Mouse (Mus musculus): ENCODE data around the gene Gprin3. TPM values are rescaled to one million over a fixed set of nuclear protein-coding genes. Genes with fewer than 3 reads are reported as not detected.

Gene Gprin3
- polyA plus RNA-seq, 1 experiment from 2014 or later, result 1.4 TPM

- no peak for ATAC-seq (ENCODE audit: low FRiP score, low TSS enrichment)
- Histone ChIP-seq H3K9me3 (ENCODE audit: control insufficient read depth, low read length) (no peaks in the 10 kb centered on the region), H3K27me3 (ENCODE audit: control insufficient read depth, insufficient read depth, low read length) (no peaks in the 10 kb centered on the region), H3K9ac (ENCODE audit: low read depth, low read length) (no peak overlapping the region), H3K36me3 (ENCODE audit: control insufficient read depth, insufficient read depth, low read length) (no peaks in the 10 kb centered on the region), H3K27ac (ENCODE audit: low read depth, low read length) (no peak overlapping the region), H3K4me2 (replicated peaks; ENCODE audit: low read depth, low read length) (no peak overlapping the region), H3K4me3 (ENCODE audit: low read length) (no peak overlapping the region), H3K4me1 (ENCODE audit: control insufficient read depth, insufficient read depth, low read length) (no peaks in the 10 kb centered on the region)
- 90% methylated on average over 2 of the region's 2 CpGs for WGBS
Observed at GRCm38 (mm10) chr6:59363282-59363681, 62.8 kb downstream of the Gprin3 start.

DNA sequence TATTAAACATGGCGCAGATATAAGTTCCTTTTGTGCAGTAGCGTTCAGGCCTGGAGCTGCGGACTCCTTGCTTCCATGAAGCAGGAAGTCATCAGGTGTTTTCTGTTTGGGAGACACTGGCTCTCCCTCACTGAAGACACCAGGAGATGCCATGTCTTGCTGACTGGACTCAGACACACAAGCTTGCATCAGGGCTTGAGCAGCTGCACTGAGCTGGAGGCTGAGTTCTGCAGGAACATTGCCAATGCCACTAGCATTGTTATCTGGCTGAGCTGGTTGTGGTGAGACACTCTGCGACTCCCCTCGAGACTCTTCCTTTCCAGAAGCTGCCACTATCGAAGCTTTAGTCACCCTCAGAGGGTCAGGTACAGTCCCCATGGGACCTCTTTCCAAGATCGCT, 71.2 kb downstream of the Gprin3 start:
- Histone ChIP-seq H3K9me3 (ENCODE audit: control insufficient read depth, low read length) (no peaks in the 10 kb centered on the region), H3K36me3 (ENCODE audit: control insufficient read depth, insufficient read depth, low read length) (no peaks in the 10 kb centered on the region), H3K4me3 (ENCODE audit: low read length) (no peak overlapping the region), H3K27me3 (ENCODE audit: control insufficient read depth, insufficient read depth, low read length) (no peaks in the 10 kb centered on the region), H3K4me1 (ENCODE audit: control insufficient read depth, insufficient read depth, low read length) (no peaks in the 10 kb centered on the region), H3K27ac (ENCODE audit: low read depth, low read length) (no peak overlapping the region), H3K4me2 (replicated peaks; ENCODE audit: low read depth, low read length) (no peak overlapping the region), H3K9ac (ENCODE audit: low read depth, low read length) (no peak overlapping the region)
- WGBS, result 93% methylated on average over 7 of the region's 7 CpGs
- ATAC-seq (ENCODE audit: low FRiP score, low TSS enrichment), result no peak

DNA sequence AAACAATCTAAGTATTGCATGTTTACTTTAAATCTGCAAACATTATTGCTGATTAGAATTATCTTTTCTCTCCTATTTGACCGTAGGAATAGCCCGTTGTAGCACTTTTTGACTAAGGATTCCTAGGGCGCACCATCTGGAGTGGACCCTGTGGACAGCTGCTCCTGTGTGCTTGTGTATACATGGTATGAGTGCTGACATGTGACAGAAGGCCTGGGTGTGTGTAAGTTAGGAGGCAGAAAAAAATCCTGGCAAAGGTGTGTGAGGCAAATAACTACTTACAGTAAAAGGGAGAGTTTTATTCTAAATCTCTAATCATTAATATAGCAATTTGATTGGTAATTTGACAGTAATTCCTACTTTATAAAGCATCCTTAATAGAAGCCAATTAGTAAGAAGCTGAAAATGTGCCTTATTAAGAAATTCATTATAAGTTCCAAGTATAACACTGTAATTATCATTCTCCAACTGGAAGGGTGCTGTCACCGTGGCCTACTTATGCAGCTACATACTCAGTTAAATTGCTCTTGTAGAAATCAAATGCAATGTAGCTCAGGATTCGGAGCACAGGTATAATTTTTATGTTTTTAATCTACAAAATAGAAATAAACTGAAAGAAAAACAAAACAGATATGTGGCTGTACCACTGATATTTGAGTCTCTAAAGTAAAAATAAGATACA, 74.8 kb downstream of the Gprin3 start:
- ATAC-seq (ENCODE audit: low FRiP score, low TSS enrichment), result no peak
- H3K9ac ChIP-seq (ENCODE audit: low read depth, low read length), result no peak overlapping the region
- no peak overlapping the region for H3K4me3 ChIP-seq (ENCODE audit: low read length)
- 93% methylated on average over 5 of the region's 5 CpGs for WGBS
- no peaks in the 10 kb centered on the region for H3K36me3 ChIP-seq (ENCODE audit: control insufficient read depth, insufficient read depth, low read length)
- no peaks in the 10 kb centered on the region for H3K4me1 ChIP-seq (ENCODE audit: control insufficient read depth, insufficient read depth, low read length)
- no peaks in the 10 kb centered on the region for H3K9me3 ChIP-seq (ENCODE audit: control insufficient read depth, low read length)
- no peak overlapping the region for H3K4me2 ChIP-seq (replicated peaks; ENCODE audit: low read depth, low read length)
- no peaks in the 10 kb centered on the region for H3K27me3 ChIP-seq (ENCODE audit: control insufficient read depth, insufficient read depth, low read length)
- H3K27ac ChIP-seq (ENCODE audit: low read depth, low read length), result no peak overlapping the region

DNA sequence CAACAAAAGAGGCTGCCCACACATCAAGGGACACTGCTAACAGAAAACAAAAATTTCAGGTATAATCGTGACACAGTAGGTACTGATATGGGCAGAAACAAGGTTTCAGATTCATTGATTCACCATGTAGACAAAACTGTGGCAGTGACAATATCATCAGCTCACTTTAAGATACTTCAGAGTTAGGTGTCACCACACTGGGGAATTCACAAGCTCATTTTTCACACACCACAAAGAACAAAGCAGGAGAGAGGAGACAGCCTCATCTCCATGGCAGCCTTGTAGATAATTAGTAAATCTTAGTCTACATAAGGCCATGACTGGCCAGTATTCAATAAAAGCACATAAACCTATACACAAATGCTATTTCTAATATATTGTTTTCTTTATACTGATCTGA, 77.4 kb downstream of the Gprin3 start:
- Histone ChIP-seq H3K27me3 (ENCODE audit: control insufficient read depth, insufficient read depth, low read length) (no peaks in the 10 kb centered on the region), H3K4me3 (ENCODE audit: low read length) (no peak overlapping the region), H3K36me3 (ENCODE audit: control insufficient read depth, insufficient read depth, low read length) (no peaks in the 10 kb centered on the region), H3K27ac (ENCODE audit: low read depth, low read length) (no peak overlapping the region), H3K4me2 (replicated peaks; ENCODE audit: low read depth, low read length) (no peak overlapping the region), H3K9ac (ENCODE audit: low read depth, low read length) (no peak overlapping the region), H3K4me1 (ENCODE audit: control insufficient read depth, insufficient read depth, low read length) (no peaks in the 10 kb centered on the region), H3K9me3 (ENCODE audit: control insufficient read depth, low read length) (no peaks in the 10 kb centered on the region)
- 79% methylated on average over 1 of the region's 1 CpGs for WGBS
- ATAC-seq (ENCODE audit: low FRiP score, low TSS enrichment), result no peak

GRCm38 (mm10) chr6:59341146-59341545, 84.9 kb downstream of the Gprin3 start:
- Histone ChIP-seq H3K27ac (ENCODE audit: low read depth, low read length) (no peak overlapping the region), H3K9ac (ENCODE audit: low read depth, low read length) (no peak overlapping the region), H3K4me2 (replicated peaks; ENCODE audit: low read depth, low read length) (no peak overlapping the region), H3K4me1 (ENCODE audit: control insufficient read depth, insufficient read depth, low read length) (no peaks in the 10 kb centered on the region), H3K4me3 (ENCODE audit: low read length) (no peak overlapping the region), H3K36me3 (ENCODE audit: control insufficient read depth, insufficient read depth, low read length) (no peaks in the 10 kb centered on the region), H3K27me3 (ENCODE audit: control insufficient read depth, insufficient read depth, low read length) (no peaks in the 10 kb centered on the region), H3K9me3 (ENCODE audit: control insufficient read depth, low read length) (no peaks in the 10 kb centered on the region)
- no peak for ATAC-seq (ENCODE audit: low FRiP score, low TSS enrichment)
- WGBS, result 97% methylated on average over 1 of the region's 1 CpGs

GRCm38 (mm10) chr6:59328297-59328696, 97.8 kb downstream of the Gprin3 start:
- Histone ChIP-seq H3K9ac (ENCODE audit: low read depth, low read length) (no peak overlapping the region), H3K4me3 (ENCODE audit: low read length) (no peak overlapping the region), H3K36me3 (ENCODE audit: control insufficient read depth, insufficient read depth, low read length) (no peaks in the 10 kb centered on the region), H3K4me1 (ENCODE audit: control insufficient read depth, insufficient read depth, low read length) (no peaks in the 10 kb centered on the region), H3K4me2 (replicated peaks; ENCODE audit: low read depth, low read length) (no peak overlapping the region), H3K27me3 (ENCODE audit: control insufficient read depth, insufficient read depth, low read length) (no peaks in the 10 kb centered on the region), H3K9me3 (ENCODE audit: control insufficient read depth, low read length) (no peaks in the 10 kb centered on the region), H3K27ac (ENCODE audit: low read depth, low read length) (no peak overlapping the region)
- ATAC-seq (ENCODE audit: low FRiP score, low TSS enrichment), result no peak
- 84% methylated on average over 1 of the region's 1 CpGs for WGBS

GRCm38 (mm10) chr6:59315868-59316267, 110.2 kb downstream of the Gprin3 start:
- Histone ChIP-seq H3K36me3 (ENCODE audit: control insufficient read depth, insufficient read depth, low read length) (no peaks in the 10 kb centered on the region), H3K4me2 (replicated peaks; ENCODE audit: low read depth, low read length) (no peak overlapping the region), H3K4me1 (ENCODE audit: control insufficient read depth, insufficient read depth, low read length) (no peaks in the 10 kb centered on the region), H3K4me3 (ENCODE audit: low read length) (no peak overlapping the region), H3K27me3 (ENCODE audit: control insufficient read depth, insufficient read depth, low read length) (no peaks in the 10 kb centered on the region), H3K27ac (ENCODE audit: low read depth, low read length) (no peak overlapping the region), H3K9me3 (ENCODE audit: control insufficient read depth, low read length) (no peaks in the 10 kb centered on the region), H3K9ac (ENCODE audit: low read depth, low read length) (no peak overlapping the region)
- no peak for ATAC-seq (ENCODE audit: low FRiP score, low TSS enrichment)

DNA sequence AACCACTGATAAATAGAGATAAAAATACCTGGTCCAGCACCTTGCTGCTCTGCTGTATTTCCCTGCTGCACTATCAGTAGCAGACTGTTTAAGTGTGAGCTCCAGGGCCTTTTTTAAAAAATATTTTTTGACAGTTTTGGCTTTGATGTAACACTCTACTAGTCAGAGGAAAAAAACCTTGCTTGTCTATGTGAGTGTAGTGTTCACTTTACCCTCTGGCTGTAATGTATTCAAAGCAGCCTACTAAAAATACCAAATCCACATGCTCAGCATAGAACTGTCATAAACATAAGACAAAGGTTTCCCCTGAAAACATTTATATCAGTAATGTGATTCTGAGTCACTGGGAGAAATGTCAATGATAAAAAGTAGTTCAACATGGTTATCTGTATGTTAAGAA, 111.0 kb downstream of the Gprin3 start:
- H3K4me2 ChIP-seq (replicated peaks; ENCODE audit: low read depth, low read length), result no peak overlapping the region
- no peak for ATAC-seq (ENCODE audit: low FRiP score, low TSS enrichment)
- no peak overlapping the region for H3K4me3 ChIP-seq (ENCODE audit: low read length)
- no peak overlapping the region for H3K9ac ChIP-seq (ENCODE audit: low read depth, low read length)
- H3K27ac ChIP-seq (ENCODE audit: low read depth, low read length), result no peak overlapping the region
- H3K4me1 ChIP-seq (ENCODE audit: control insufficient read depth, insufficient read depth, low read length), result no peaks in the 10 kb centered on the region
- no peaks in the 10 kb centered on the region for H3K9me3 ChIP-seq (ENCODE audit: control insufficient read depth, low read length)
- no peaks in the 10 kb centered on the region for H3K36me3 ChIP-seq (ENCODE audit: control insufficient read depth, insufficient read depth, low read length)
- H3K27me3 ChIP-seq (ENCODE audit: control insufficient read depth, insufficient read depth, low read length), result no peaks in the 10 kb centered on the region

- no peaks in the 10 kb centered on the region for H3K4me1 ChIP-seq (ENCODE audit: control insufficient read depth, insufficient read depth, low read length)
- H3K9ac ChIP-seq (ENCODE audit: low read depth, low read length), result no peak overlapping the region
- H3K4me2 ChIP-seq (replicated peaks; ENCODE audit: low read depth, low read length), result no peak overlapping the region
- no peaks in the 10 kb centered on the region for H3K9me3 ChIP-seq (ENCODE audit: control insufficient read depth, low read length)
- no peaks in the 10 kb centered on the region for H3K36me3 ChIP-seq (ENCODE audit: control insufficient read depth, insufficient read depth, low read length)
- ATAC-seq (ENCODE audit: low FRiP score, low TSS enrichment), result no peak
- H3K27ac ChIP-seq (ENCODE audit: low read depth, low read length), result no peak overlapping the region
- H3K4me3 ChIP-seq (ENCODE audit: low read length), result no peak overlapping the region
- 81% methylated on average over 2 of the region's 2 CpGs for WGBS
- no peaks in the 10 kb centered on the region for H3K27me3 ChIP-seq (ENCODE audit: control insufficient read depth, insufficient read depth, low read length)
Observed at GRCm38 (mm10) chr6:59313162-59313561, 112.9 kb downstream of the Gprin3 start.
